Mouse (Mus musculus) embryonic facial prominence, embryonic 13.5 days (tissue): Measurements from ENCODE around the gene Pan3. TPM values are rescaled to one million over a fixed set of nuclear protein-coding genes. Genes with fewer than 3 reads are reported as not detected.

Experiments
- ATAC-seq: fragments of 200-750 bp; cut with Nextera tagmentation; 2 replicates; pipeline ENCODE4 v1.8.0; 2017; ENCODE audit warnings: low read depth; ENCODE audit not compliant: insufficient number of reproducible peaks, insufficient read depth, low FRiP score, low TSS enrichment
- H3K27ac ChIP-seq: fragments of 300-500 bp; sonication (generic); 2 replicates; pipeline ENCODE4 v1.5.1; 2015; ENCODE audit warnings: moderate library complexity, mild to moderate bottlenecking, inconsistent platforms
- H3K27me3 ChIP-seq: fragments of 300-500 bp; sonication (generic); 2 replicates; pipeline ENCODE4 v1.6.1; 2015; ENCODE audit warnings: mild to moderate bottlenecking, inconsistent platforms
- H3K36me3 ChIP-seq: fragments of 300-500 bp; sonication (generic); 2 replicates; pipeline ENCODE4 v1.6.1; 2015; ENCODE audit warnings: mild to moderate bottlenecking, inconsistent platforms
- H3K4me1 ChIP-seq: fragments of 300-500 bp; sonication (generic); 2 replicates; pipeline ENCODE4 v1.6.1; 2015; ENCODE audit warnings: inconsistent platforms
- H3K4me2 ChIP-seq: fragments of 300-500 bp; sonication (generic); 2 replicates; pipeline ENCODE4 v1.6.1; 2015; ENCODE audit warnings: moderate library complexity, mild to moderate bottlenecking, inconsistent platforms
- H3K4me3 ChIP-seq: fragments of 300-500 bp; sonication (generic); 2 replicates; pipeline ENCODE4 v1.5.1; 2015; ENCODE audit warnings: mild to moderate bottlenecking, inconsistent platforms
- H3K9ac ChIP-seq: fragments of 300-500 bp; sonication (generic); 2 replicates; pipeline ENCODE4 v1.6.1; 2015; ENCODE audit warnings: mild to moderate bottlenecking, inconsistent platforms
- H3K9me3 ChIP-seq: fragments of 300-500 bp; sonication (generic); 2 replicates; pipeline ENCODE4 v1.6.1; 2016; ENCODE audit warnings: inconsistent platforms
- WGBS: fragments of 180-500 bp; shearing (Covaris S2); methylation state at CpG from one replicate; pipeline ENCODE4 v1.1.7; 2015; ENCODE audit warnings: mixed read lengths; 5-methylcytosine and 5-hydroxymethylcytosine counted together
- polyA plus RNA-seq: library from polyadenylated mRNA; unstranded; fragments of >200 nt; fragmentation: Nextera tagmentation; extraction: Ambion mirVana; gene quantifications from 2 replicates; pipeline ENCODE4 v1.2.1, GENCODE M21; 2015

The Pan3 gene
- polyA plus RNA-seq, 1 experiment from 2014 or later, result 72.7 TPM

DNA sequence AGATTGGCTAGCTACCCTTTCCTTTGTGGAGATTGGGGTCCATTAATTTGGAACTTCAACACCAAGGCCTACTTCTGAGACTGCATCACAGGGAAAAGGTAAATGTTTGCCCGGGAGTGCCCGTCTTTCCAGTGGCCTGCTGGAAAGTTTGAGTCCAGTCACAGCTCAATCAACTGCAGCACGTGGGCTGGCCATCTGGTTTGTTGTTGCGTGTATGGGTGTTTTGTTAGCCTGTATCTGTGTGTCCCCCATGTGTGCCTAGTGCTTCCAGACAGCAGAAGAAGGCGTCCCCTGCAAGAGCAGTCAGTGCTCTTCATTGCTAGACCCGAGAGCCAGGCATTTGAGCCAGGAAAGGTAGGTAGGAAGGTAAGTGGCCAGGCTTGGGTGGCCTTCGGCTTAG, 135.5 kb downstream of the Pan3 start:
- H3K4me2 ChIP-seq, result no peak overlapping the region
- H3K36me3 ChIP-seq, result no peaks in the 10 kb centered on the region
- H3K9ac ChIP-seq, result no peak overlapping the region
- H3K27ac ChIP-seq, result no peak overlapping the region
- H3K4me1 ChIP-seq, result peaks cover 5% of the 10 kb centered on the region; the same call in 1 of the 2 replicates
- no peak for ATAC-seq
- no peaks in the 10 kb centered on the region for H3K27me3 ChIP-seq
- no peak overlapping the region for H3K4me3 ChIP-seq
- H3K9me3 ChIP-seq, result no peaks in the 10 kb centered on the region
- WGBS, result 85% methylated on average over 7 of the region's 7 CpGs

DNA sequence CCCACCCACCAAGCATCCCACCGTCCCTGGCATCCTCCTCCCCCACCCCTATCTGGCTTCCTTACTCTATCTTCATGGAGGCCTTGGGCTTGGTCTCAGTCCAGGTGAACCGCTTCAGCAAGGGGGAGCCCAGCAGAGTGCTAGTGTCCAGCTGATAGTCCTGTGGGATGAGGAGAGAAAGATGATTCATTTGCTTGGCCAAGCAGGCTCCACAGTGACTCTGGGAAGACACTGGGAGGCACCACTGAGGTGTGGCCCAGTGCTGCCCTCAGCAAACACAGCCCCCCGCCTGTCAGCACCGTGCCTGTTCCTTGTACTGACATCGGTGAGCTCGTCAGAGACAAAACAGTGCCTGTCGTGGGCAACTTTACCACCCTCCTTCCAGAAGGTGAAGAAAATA, 136.4 kb downstream of the Pan3 start:
- H3K27ac ChIP-seq, result no peak overlapping the region
- no peak for ATAC-seq
- peaks cover 5% of the 10 kb centered on the region; the same call in 1 of the 2 replicates for H3K4me1 ChIP-seq
- WGBS, result 57% methylated on average over 7 of the region's 7 CpGs
- no peak overlapping the region for H3K9ac ChIP-seq
- no peaks in the 10 kb centered on the region for H3K9me3 ChIP-seq
- no peak overlapping the region for H3K4me2 ChIP-seq
- H3K4me3 ChIP-seq, result no peak overlapping the region
- H3K36me3 ChIP-seq, result no peaks in the 10 kb centered on the region
- no peaks in the 10 kb centered on the region for H3K27me3 ChIP-seq

- Histone ChIP-seq H3K4me2 (no peak overlapping the region), H3K4me3 (no peak overlapping the region), H3K27me3 (no peaks in the 10 kb centered on the region), H3K27ac (no peak overlapping the region), H3K36me3 (no peaks in the 10 kb centered on the region), H3K9me3 (no peaks in the 10 kb centered on the region), H3K9ac (no peak overlapping the region), H3K4me1 (no peaks in the 10 kb centered on the region)
- WGBS, result 86% methylated on average over 7 of the region's 7 CpGs
- no peak for ATAC-seq
Measured at GRCm38 (mm10) chr5:147572695-147573094, 142.7 kb downstream of the Pan3 start.

DNA sequence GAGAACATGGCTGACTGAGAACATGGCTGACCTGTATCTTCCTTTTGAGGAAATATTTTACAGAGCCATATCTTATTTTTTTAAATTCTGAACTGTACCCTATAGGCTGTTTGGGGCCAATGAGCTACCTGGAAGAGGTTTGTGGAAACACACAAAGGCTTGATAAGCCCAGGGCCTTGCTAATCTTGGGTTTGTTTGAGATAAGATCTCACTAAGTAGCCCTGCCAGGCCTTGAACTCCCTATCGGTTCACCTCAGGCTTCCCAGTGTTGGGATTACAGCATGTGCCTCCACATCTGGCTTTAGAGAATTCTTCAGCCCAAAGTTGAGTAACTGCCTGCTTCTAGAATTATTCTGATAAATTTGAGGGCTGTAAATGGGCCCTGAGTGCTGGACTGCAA, 143.6 kb downstream of the Pan3 start:
- H3K27me3 ChIP-seq, result no peaks in the 10 kb centered on the region
- H3K27ac ChIP-seq, result no peak overlapping the region
- no peak overlapping the region for H3K9ac ChIP-seq
- no peak overlapping the region for H3K4me2 ChIP-seq
- WGBS, result 92% methylated on average over 1 of the region's 1 CpGs
- H3K9me3 ChIP-seq, result no peaks in the 10 kb centered on the region
- no peak for ATAC-seq
- H3K36me3 ChIP-seq, result no peaks in the 10 kb centered on the region
- H3K4me3 ChIP-seq, result no peak overlapping the region
- H3K4me1 ChIP-seq, result no peaks in the 10 kb centered on the region

DNA sequence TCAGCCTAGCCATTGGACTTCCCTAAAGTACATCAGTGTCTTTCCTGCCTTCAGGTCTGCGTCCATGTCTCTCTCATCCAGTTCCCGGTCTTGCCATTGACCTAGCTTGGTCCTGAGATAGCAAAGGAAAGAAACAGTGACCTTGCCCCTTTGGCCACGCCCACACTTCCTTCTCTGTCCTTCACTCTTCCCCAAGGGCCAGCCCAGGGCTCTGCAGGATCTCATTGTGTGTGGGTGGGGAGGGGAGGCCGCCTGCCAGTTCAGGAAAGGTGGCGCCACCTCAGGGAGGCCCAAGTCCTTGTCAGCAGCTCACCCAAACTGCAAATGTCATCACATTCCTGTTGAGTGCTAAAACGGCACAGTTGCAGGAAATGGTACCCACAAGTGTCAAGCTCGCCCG, 144.6 kb downstream of the Pan3 start:
- H3K4me1 ChIP-seq, result no peaks in the 10 kb centered on the region
- no peak overlapping the region for H3K4me2 ChIP-seq
- WGBS, result 66% methylated on average over 8 of the region's 8 CpGs
- no peak for ATAC-seq
- no peaks in the 10 kb centered on the region for H3K27me3 ChIP-seq
- no peak overlapping the region for H3K4me3 ChIP-seq
- H3K36me3 ChIP-seq, result no peaks in the 10 kb centered on the region
- no peaks in the 10 kb centered on the region for H3K9me3 ChIP-seq
- no peak overlapping the region for H3K27ac ChIP-seq
- no peak overlapping the region for H3K9ac ChIP-seq

GRCm38 (mm10) chr5:147577003-147577402, 147.0 kb downstream of the Pan3 start:
- no peak overlapping the region for H3K27ac ChIP-seq
- H3K9me3 ChIP-seq, result no peaks in the 10 kb centered on the region
- ATAC-seq, result no peak
- H3K36me3 ChIP-seq, result no peaks in the 10 kb centered on the region
- no peak overlapping the region for H3K4me2 ChIP-seq
- WGBS, result 55% methylated on average over 6 of the region's 6 CpGs
- no peaks in the 10 kb centered on the region for H3K4me1 ChIP-seq
- no peak overlapping the region for H3K4me3 ChIP-seq
- no peak overlapping the region for H3K9ac ChIP-seq
- H3K27me3 ChIP-seq, result no peaks in the 10 kb centered on the region

GRCm38 (mm10) chr5:147579148-147579547, 149.2 kb downstream of the Pan3 start:
- no peaks in the 10 kb centered on the region for H3K9me3 ChIP-seq
- H3K4me2 ChIP-seq, result no peak overlapping the region
- no peaks in the 10 kb centered on the region for H3K36me3 ChIP-seq
- no peaks in the 10 kb centered on the region; the same call in 1 of the 2 replicates for H3K4me1 ChIP-seq
- WGBS, result 81% methylated on average over 7 of the region's 7 CpGs
- no peak overlapping the region for H3K9ac ChIP-seq
- no peaks in the 10 kb centered on the region for H3K27me3 ChIP-seq
- H3K4me3 ChIP-seq, result no peak overlapping the region
- no peak for ATAC-seq
- no peak overlapping the region for H3K27ac ChIP-seq

GRCm38 (mm10) chr5:147579691-147580090, 149.7 kb downstream of the Pan3 start:
- no peaks in the 10 kb centered on the region; the same call in 1 of the 2 replicates for H3K4me1 ChIP-seq
- no peak for ATAC-seq
- WGBS, result 85% methylated on average over 8 of the region's 8 CpGs
- H3K9me3 ChIP-seq, result no peaks in the 10 kb centered on the region
- no peaks in the 10 kb centered on the region for H3K36me3 ChIP-seq
- H3K4me2 ChIP-seq, result no peak overlapping the region
- H3K27ac ChIP-seq, result no peak overlapping the region
- no peak overlapping the region for H3K4me3 ChIP-seq
- H3K9ac ChIP-seq, result no peak overlapping the region
- no peaks in the 10 kb centered on the region for H3K27me3 ChIP-seq

GRCm38 (mm10) chr5:147580181-147580580, 150.2 kb downstream of the Pan3 start:
- H3K27ac ChIP-seq, result no peak overlapping the region
- no peaks in the 10 kb centered on the region for H3K9me3 ChIP-seq
- H3K4me2 ChIP-seq, result no peak overlapping the region
- no peak overlapping the region for H3K9ac ChIP-seq
- WGBS, result 93% methylated on average over 13 of the region's 13 CpGs
- H3K4me1 ChIP-seq, result no peaks in the 10 kb centered on the region; the same call in 1 of the 2 replicates
- no peak for ATAC-seq
- H3K27me3 ChIP-seq, result no peaks in the 10 kb centered on the region
- no peak overlapping the region for H3K4me3 ChIP-seq
- H3K36me3 ChIP-seq, result no peaks in the 10 kb centered on the region

GRCm38 (mm10) chr5:147583702-147584298, 153.8 kb downstream of the Pan3 start:
- WGBS, result 42% methylated on average over 14 of the region's 14 CpGs
- H3K4me3 ChIP-seq, result no peak overlapping the region
- H3K9me3 ChIP-seq, result no peaks in the 10 kb centered on the region
- no peaks in the 10 kb centered on the region for H3K27me3 ChIP-seq
- no peak overlapping the region for H3K9ac ChIP-seq
- no peaks in the 10 kb centered on the region for H3K36me3 ChIP-seq
- no peaks in the 10 kb centered on the region; the same call in 1 of the 2 replicates for H3K4me1 ChIP-seq
- H3K27ac ChIP-seq, result no peak overlapping the region
- H3K4me2 ChIP-seq, result no peak overlapping the region
- ATAC-seq, result no peak

GRCm38 (mm10) chr5:147584648-147585047, 154.7 kb downstream of the Pan3 start:
- Histone ChIP-seq H3K4me3 (no peak overlapping the region), H3K9ac (no peak overlapping the region), H3K4me2 (no peak overlapping the region), H3K27me3 (no peaks in the 10 kb centered on the region), H3K36me3 (no peaks in the 10 kb centered on the region), H3K9me3 (no peaks in the 10 kb centered on the region), H3K4me1 (no peaks in the 10 kb centered on the region; the same call in 1 of the 2 replicates), H3K27ac (no peak overlapping the region)
- 73% methylated on average over 9 of the region's 9 CpGs for WGBS
- no peak for ATAC-seq

DNA sequence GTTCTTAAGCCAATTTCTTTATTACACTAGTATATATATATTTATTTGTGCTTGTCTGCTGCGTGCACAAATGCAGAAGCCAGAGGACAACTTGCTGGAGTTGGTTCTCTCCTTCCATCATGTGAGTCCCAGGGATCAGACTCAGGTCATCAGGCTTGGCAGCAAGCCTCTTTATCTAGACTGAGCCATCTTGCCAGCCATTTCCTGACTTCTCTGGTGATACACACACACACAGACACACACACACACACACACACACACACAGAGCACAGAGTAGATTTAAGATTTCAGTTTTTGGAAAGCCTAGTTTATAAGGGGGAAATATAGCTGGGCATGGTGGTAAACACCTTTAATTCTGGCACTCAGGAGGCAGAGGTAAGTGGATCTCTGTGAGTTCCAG, 155.1 kb downstream of the Pan3 start:
- H3K4me1 ChIP-seq, result no peaks in the 10 kb centered on the region; the same call in 1 of the 2 replicates
- H3K4me3 ChIP-seq, result no peak overlapping the region
- no peaks in the 10 kb centered on the region for H3K9me3 ChIP-seq
- H3K27me3 ChIP-seq, result no peaks in the 10 kb centered on the region
- ATAC-seq, result no peak
- H3K4me2 ChIP-seq, result no peak overlapping the region
- no peak overlapping the region for H3K9ac ChIP-seq
- no peaks in the 10 kb centered on the region for H3K36me3 ChIP-seq
- no peak overlapping the region for H3K27ac ChIP-seq
- WGBS, result 68% methylated on average over 1 of the region's 1 CpGs
